Mouse (Mus musculus): Measurements from ENCODE around the gene Hoxb3. TPM values are rescaled to one million over a fixed set of nuclear protein-coding genes. Genes with fewer than 3 reads are reported as not detected.

Hoxb3 gene
- polyA plus RNA-seq, 1 experiment, result 5.6 TPM

DNA sequence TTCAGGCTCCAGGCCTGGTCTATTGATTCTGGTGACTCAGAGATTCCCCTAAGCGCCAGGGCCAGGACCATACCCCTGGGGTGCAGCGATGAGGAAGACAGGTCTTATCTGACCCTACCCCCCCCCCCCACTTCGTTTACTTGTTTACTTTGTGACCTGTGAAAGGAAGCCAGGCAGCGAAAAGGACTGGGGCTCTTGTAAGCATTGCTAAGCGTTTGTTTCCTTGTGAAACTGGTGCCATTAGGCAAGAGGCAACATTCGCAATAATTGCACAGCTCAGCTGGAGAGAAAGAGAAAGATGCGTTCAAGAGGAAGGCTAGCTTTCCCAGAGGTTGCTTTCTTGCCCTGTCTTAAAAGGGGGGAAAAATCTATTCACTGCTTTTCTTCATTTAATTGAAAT, 46.0 kb downstream of the Hoxb3 start:
- no peaks in the 10 kb centered on the region for H3K36me3 ChIP-seq (ENCODE audit: control insufficient read depth, insufficient read depth, low read length)
- H3K27me3 ChIP-seq (ENCODE audit: control insufficient read depth, insufficient read depth, low read length), result peaks cover 3% of the 10 kb centered on the region
- H3K4me3 ChIP-seq (ENCODE audit: control insufficient read depth, low read depth, low read length), result no peak overlapping the region
- peaks cover 17% of the 10 kb centered on the region for H3K4me1 ChIP-seq (ENCODE audit: control insufficient read depth, insufficient read depth, low read length)
- no peak overlapping the region for H3K27ac ChIP-seq (ENCODE audit: control insufficient read depth, insufficient read depth, low read depth, low read length)
- TF ChIP-seq CTCF (IDR thresholded peaks at IDR 0.05; ENCODE audit: control insufficient read depth, insufficient read depth, insufficient replicate concordance, low read depth, low read length) (no peak), POLR2A (IDR thresholded peaks at IDR 0.05; ENCODE audit: control insufficient read depth, low read depth, low read length) (no peak)

DNA sequence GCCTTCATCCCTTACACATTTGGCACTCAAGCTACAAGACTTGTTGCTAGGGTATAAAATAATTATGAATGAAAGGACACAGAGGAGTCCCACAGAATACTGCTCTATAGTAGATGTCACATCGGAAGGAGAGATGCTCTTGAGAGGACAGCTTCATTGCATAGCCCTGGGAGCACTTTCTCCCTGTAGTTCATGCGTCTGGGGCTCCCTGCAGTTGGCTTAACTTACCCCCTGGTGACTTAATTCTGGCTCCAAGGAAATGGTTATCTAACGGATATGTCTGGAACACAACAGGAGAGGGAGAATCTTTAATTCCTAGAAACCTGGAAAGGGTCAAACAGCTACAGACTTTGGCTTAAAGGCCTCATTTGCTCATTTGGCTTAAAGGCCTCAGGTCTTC, 48.6 kb downstream of the Hoxb3 start:
- peaks cover 2% of the 10 kb centered on the region for H3K27me3 ChIP-seq (ENCODE audit: control insufficient read depth, insufficient read depth, low read length)

DNA sequence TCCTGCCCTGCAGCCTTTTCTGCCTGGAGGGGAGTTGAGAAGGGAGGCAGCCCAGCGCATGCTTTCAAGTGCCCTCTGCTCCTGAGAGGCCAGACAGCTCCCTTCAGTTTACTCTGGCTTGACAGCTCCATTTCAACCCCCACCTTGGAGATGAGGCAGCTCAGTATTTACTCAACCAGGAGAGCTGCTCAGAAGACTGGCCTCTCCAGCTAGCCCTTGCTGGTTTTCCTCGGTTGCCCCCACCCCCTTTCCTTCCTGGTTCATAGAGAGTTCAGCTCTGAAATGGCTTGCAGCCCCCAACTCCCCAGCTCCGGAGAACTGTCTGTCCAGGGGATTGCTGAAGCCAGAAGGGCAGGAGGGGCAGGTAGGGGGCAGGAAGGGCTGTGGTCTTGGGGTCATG, 49.4 kb downstream of the Hoxb3 start:
- no peaks in the 10 kb centered on the region for H3K4me1 ChIP-seq (ENCODE audit: control insufficient read depth, insufficient read depth, low read length)
- no peaks in the 10 kb centered on the region for H3K27me3 ChIP-seq (ENCODE audit: control insufficient read depth, insufficient read depth, low read length)

More for the DNA sequence above, 48.6 kb downstream of the Hoxb3 start:
- H3K36me3 ChIP-seq (ENCODE audit: control insufficient read depth, insufficient read depth, low read length), result no peaks in the 10 kb centered on the region
- TF ChIP-seq POLR2A (IDR thresholded peaks at IDR 0.05; ENCODE audit: control insufficient read depth, low read depth, low read length) (no peak), CTCF (IDR thresholded peaks at IDR 0.05; ENCODE audit: control insufficient read depth, insufficient read depth, insufficient replicate concordance, low read depth, low read length) (no peak)
- no peak overlapping the region for H3K27ac ChIP-seq (ENCODE audit: control insufficient read depth, insufficient read depth, low read depth, low read length)
- no peak overlapping the region for H3K4me3 ChIP-seq (ENCODE audit: control insufficient read depth, low read depth, low read length)
- H3K4me1 ChIP-seq (ENCODE audit: control insufficient read depth, insufficient read depth, low read length), result peaks cover 5% of the 10 kb centered on the region

DNA sequence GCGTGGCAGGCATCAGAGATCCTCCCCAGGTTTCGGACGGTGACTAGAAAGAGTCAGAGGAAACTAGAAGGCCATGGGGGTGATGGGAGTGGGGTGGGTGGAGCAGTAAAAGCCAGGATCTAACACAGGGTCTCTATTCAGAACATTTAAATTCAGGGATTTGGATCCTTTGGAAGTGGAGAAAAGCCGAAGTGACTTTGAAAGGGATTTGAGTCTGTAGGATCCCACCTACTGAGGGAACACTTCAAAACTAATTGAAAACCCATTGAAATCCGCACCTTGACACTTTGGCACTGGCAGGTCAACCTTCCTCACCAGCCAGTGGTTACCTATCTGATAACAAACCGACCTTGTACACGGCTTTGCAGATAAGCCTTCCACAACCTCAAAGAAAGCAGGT, 51.7 kb downstream of the Hoxb3 start:
- H3K4me3 ChIP-seq (ENCODE audit: control insufficient read depth, low read depth, low read length), result no peak overlapping the region
- no peak overlapping the region for H3K27ac ChIP-seq (ENCODE audit: control insufficient read depth, insufficient read depth, low read depth, low read length)
- H3K36me3 ChIP-seq (ENCODE audit: control insufficient read depth, insufficient read depth, low read length), result no peaks in the 10 kb centered on the region
- no peaks in the 10 kb centered on the region for H3K4me1 ChIP-seq (ENCODE audit: control insufficient read depth, insufficient read depth, low read length)
- no peaks in the 10 kb centered on the region for H3K27me3 ChIP-seq (ENCODE audit: control insufficient read depth, insufficient read depth, low read length)
- TF ChIP-seq CTCF (IDR thresholded peaks at IDR 0.05; ENCODE audit: control insufficient read depth, insufficient read depth, insufficient replicate concordance, low read depth, low read length), result no peak
- no peak for TF ChIP-seq POLR2A (IDR thresholded peaks at IDR 0.05; ENCODE audit: control insufficient read depth, low read depth, low read length)

More for the DNA sequence above, 49.4 kb downstream of the Hoxb3 start:
- Histone ChIP-seq H3K27ac (ENCODE audit: control insufficient read depth, insufficient read depth, low read depth, low read length) (no peak overlapping the region), H3K36me3 (ENCODE audit: control insufficient read depth, insufficient read depth, low read length) (no peaks in the 10 kb centered on the region), H3K4me3 (ENCODE audit: control insufficient read depth, low read depth, low read length) (no peak overlapping the region)
- no peak for TF ChIP-seq POLR2A (IDR thresholded peaks at IDR 0.05; ENCODE audit: control insufficient read depth, low read depth, low read length)
- TF ChIP-seq CTCF (IDR thresholded peaks at IDR 0.05; ENCODE audit: control insufficient read depth, insufficient read depth, insufficient replicate concordance, low read depth, low read length), result no peak

DNA sequence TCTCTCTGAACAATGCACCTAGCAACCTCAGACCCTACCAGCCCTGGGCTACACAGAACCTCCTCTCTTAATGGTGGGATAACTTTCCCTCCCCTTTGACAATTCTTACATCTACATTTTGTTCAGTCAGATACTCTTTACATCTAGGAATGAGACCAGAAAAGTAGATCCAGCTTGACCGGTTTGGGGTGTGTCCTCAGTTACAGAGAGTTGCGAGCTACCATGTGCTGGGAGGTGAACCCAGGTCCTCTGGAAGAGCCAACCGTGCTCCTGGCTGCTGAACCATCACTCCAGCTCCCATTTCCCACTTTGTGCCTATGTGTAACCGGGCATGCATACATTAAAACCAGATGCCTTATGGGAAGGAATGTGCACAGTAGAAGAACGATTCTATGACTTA, 60.3 kb downstream of the Hoxb3 start:
- TF ChIP-seq POLR2A (IDR thresholded peaks at IDR 0.05; ENCODE audit: control insufficient read depth, low read depth, low read length), result no peak
- no peak for TF ChIP-seq CTCF (IDR thresholded peaks at IDR 0.05; ENCODE audit: control insufficient read depth, insufficient read depth, insufficient replicate concordance, low read depth, low read length)
- H3K4me1 ChIP-seq (ENCODE audit: control insufficient read depth, insufficient read depth, low read length), result no peaks in the 10 kb centered on the region
- no peaks in the 10 kb centered on the region for H3K27me3 ChIP-seq (ENCODE audit: control insufficient read depth, insufficient read depth, low read length)
- no peak overlapping the region for H3K4me3 ChIP-seq (ENCODE audit: control insufficient read depth, low read depth, low read length)
- H3K36me3 ChIP-seq (ENCODE audit: control insufficient read depth, insufficient read depth, low read length), result no peaks in the 10 kb centered on the region
- H3K27ac ChIP-seq (ENCODE audit: control insufficient read depth, insufficient read depth, low read depth, low read length), result no peak overlapping the region

DNA sequence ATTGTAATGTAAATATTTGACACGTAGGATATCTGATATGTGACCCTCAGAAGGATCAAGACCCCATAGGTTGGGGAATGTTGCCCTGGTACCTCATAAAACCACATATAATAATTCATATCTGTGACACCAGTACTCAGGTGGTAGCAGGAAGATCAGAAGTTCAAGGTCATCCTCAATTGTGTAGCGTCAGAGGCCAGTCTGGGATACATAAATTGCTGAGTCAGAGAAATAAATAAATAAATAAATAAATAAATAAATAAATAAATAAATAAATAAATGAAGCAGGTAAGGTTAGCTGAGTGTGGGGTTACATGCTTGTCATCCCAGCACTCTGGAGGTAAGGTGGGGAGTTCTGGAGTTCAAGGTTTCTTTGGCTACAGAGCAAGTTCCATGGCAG, 64.5 kb downstream of the Hoxb3 start:
- no peaks in the 10 kb centered on the region for H3K27me3 ChIP-seq (ENCODE audit: control insufficient read depth, insufficient read depth, low read length)

DNA sequence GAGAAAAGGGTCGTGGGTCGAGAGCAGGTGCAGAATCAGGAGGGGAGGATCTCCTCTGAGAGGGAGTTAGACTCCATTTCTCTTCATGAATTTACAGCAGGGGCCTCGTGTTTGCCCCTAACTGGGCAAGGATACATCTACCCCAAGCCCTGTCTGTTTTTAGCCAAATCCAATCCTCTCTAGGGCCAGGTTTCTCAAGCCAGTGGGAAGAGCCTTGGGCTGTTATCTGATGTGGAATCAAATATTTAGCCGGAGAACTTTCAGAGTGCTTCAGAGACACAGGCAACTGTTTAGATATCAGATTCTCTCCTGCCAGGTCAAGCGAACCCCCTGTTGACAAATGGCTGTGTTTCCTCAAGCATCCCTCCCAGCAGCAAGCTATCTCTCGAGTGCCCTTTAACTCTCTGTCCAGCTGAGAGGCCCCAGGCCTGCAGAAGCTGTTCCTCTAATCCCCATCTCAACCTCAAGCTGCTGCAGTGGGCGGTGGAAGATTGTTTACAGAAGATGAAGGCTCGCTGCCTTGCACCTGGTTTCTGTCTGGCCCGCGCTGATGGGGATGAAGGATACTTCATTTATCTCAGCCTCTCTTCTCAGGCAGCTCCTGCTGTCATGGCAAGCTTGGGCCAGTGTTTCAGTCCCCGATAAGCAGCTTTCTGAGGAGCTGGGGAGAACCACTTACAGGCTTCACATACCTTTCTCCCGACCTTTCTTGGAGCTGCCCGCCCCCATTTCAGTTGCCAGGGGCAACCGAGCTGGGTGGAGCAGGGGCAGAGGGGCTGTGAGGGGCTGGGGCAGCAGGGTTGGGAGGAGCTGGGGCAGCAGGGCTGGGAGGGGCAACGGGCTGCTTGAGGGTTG, 73.9 kb downstream of the Hoxb3 start:
- Histone ChIP-seq H3K27ac (ENCODE audit: control insufficient read depth, insufficient read depth, low read depth, low read length) (no peak overlapping the region), H3K4me1 (ENCODE audit: control insufficient read depth, insufficient read depth, low read length) (peaks cover 7% of the 10 kb centered on the region), H3K4me3 (ENCODE audit: control insufficient read depth, low read depth, low read length) (peak overlapping the region; percentile 69), H3K27me3 (ENCODE audit: control insufficient read depth, insufficient read depth, low read length) (no peaks in the 10 kb centered on the region), H3K36me3 (ENCODE audit: control insufficient read depth, insufficient read depth, low read length) (no peaks in the 10 kb centered on the region)
- TF ChIP-seq POLR2A (IDR thresholded peaks at IDR 0.05; ENCODE audit: control insufficient read depth, low read depth, low read length), result no peak
- TF ChIP-seq CTCF (IDR thresholded peaks at IDR 0.05; ENCODE audit: control insufficient read depth, insufficient read depth, insufficient replicate concordance, low read depth, low read length), result no peak

More for the DNA sequence above, 64.5 kb downstream of the Hoxb3 start:
- Histone ChIP-seq H3K36me3 (ENCODE audit: control insufficient read depth, insufficient read depth, low read length) (no peaks in the 10 kb centered on the region), H3K4me3 (ENCODE audit: control insufficient read depth, low read depth, low read length) (no peak overlapping the region), H3K4me1 (ENCODE audit: control insufficient read depth, insufficient read depth, low read length) (0 out of 2 replicates have a peak, but pooled peaks cover 4% of the 10 kb centered on the region), H3K27ac (ENCODE audit: control insufficient read depth, insufficient read depth, low read depth, low read length) (no peak overlapping the region)
- TF ChIP-seq CTCF (IDR thresholded peaks at IDR 0.05; ENCODE audit: control insufficient read depth, insufficient read depth, insufficient replicate concordance, low read depth, low read length), result no peak
- no peak for TF ChIP-seq POLR2A (IDR thresholded peaks at IDR 0.05; ENCODE audit: control insufficient read depth, low read depth, low read length)

Other genes with a start within 250 kb of the Hoxb3 start
- 234 and 248 TPM in 2 replicates for gene Atp5g1, start 247.7 kb upstream of the Hoxb3 start, polyA plus RNA-seq (2012; rRNA removed)
- gene Calcoco2, start 211.4 kb upstream of the Hoxb3 start, polyA plus RNA-seq (2012; rRNA removed), result 0.08 and 0.15 TPM in 2 replicates
- gene Ttll6, start 189.5 kb upstream of the Hoxb3 start, polyA plus RNA-seq (2012; rRNA removed), result 90.4 and 94.5 TPM in 2 replicates
- 0.04 TPM in 2 replicates for gene Hoxb13, start 129.0 kb upstream of the Hoxb3 start, polyA plus RNA-seq (2012; rRNA removed)
- gene Hoxb9, start 51.9 kb upstream of the Hoxb3 start, polyA plus RNA-seq (2012; rRNA removed), result 0.36 and 1.0 TPM in 2 replicates
- gene Hoxb8, start 41.4 kb upstream of the Hoxb3 start, polyA plus RNA-seq (2012; rRNA removed), result 0.11 and 6.9 TPM in 2 replicates
- 1.6 TPM in 1 of 2 replicates, not detected in the other for gene Hoxb7, start 36.7 kb upstream of the Hoxb3 start, polyA plus RNA-seq (2012; rRNA removed)
- gene Hoxb6, start 30.9 kb upstream of the Hoxb3 start, polyA plus RNA-seq (2012; rRNA removed), result 0.15 and 3.4 TPM in 2 replicates
- 0.14 and 0.67 TPM in 2 replicates for gene Hoxb5, start 20.0 kb upstream of the Hoxb3 start, polyA plus RNA-seq (2012; rRNA removed)
- gene Hoxb4, start 5.1 kb upstream of the Hoxb3 start, polyA plus RNA-seq (2012; rRNA removed), result 0.07 and 1.3 TPM in 2 replicates
- gene Hoxb2, start 27.2 kb downstream of the Hoxb3 start, polyA plus RNA-seq (2012; rRNA removed), result 0.20 and 1.2 TPM in 2 replicates
- not detected in 2 replicates for gene Hoxb1, start 42.4 kb downstream of the Hoxb3 start, polyA plus RNA-seq (2012; rRNA removed)
- gene Skap1, start 141.3 kb downstream of the Hoxb3 start, polyA plus RNA-seq (2012; rRNA removed), result 1.5 and 2.3 TPM in 2 replicates